Mouse (Mus musculus) stomach, postnatal 0 days (tissue): ENCODE measurements at regions not wholly inside any gene's neighbourhood (a gene's known extent, or its start where the extent isn't known, plus 50 kb on each side); places are given as distances from the start of the nearest gene placed in this dataset.

Source experiments
- ATAC-seq: fragments of 200-750 bp; cut with Nextera tagmentation; 2 replicates; pipeline ENCODE4 v1.8.0; 2017; ENCODE audit not compliant: low FRiP score, low TSS enrichment
- DNase-seq: peaks from one replicate; pipeline ENCODE4 v3.0.0-alpha.2; 2016; ENCODE audit warnings: low spot score
- H3K27ac ChIP-seq: fragments of 300-500 bp; sonication (generic); replicated peaks from 2 replicates; pipeline ENCODE4 v1.5.1; 2014; ENCODE audit warnings: mild to moderate bottlenecking, control low read depth
- H3K27me3 ChIP-seq: fragments of 300-500 bp; sonication (generic); 2 replicates; pipeline ENCODE4 v1.6.1; 2014; ENCODE audit warnings: low read length; ENCODE audit not compliant: control insufficient read depth, insufficient read depth
- H3K36me3 ChIP-seq: fragments of 300-500 bp; sonication (generic); 2 replicates; pipeline ENCODE4 v1.6.1; 2014; ENCODE audit warnings: low read length, mixed read lengths; ENCODE audit not compliant: control insufficient read depth, insufficient read depth
- H3K4me1 ChIP-seq: fragments of 300-500 bp; sonication (generic); replicated peaks from 2 replicates; pipeline ENCODE4 v1.6.1; 2014; ENCODE audit warnings: antibody characterized with exemption; ENCODE audit not compliant: control insufficient read depth, insufficient read depth
- H3K4me2 ChIP-seq: fragments of 300-500 bp; sonication (generic); replicated peaks from 2 replicates; pipeline ENCODE4 v1.6.1; 2014; ENCODE audit warnings: low read depth, mild to moderate bottlenecking, control low read depth, moderate library complexity
- H3K4me3 ChIP-seq: fragments of 300-500 bp; sonication (generic); 2 replicates; pipeline ENCODE4 v1.5.1; 2014; ENCODE audit warnings: low read depth, low read length, control low read depth
- H3K9ac ChIP-seq: fragments of 300-500 bp; sonication (generic); 2 replicates; pipeline ENCODE4 v1.6.1; 2014; ENCODE audit warnings: mild to moderate bottlenecking, low read length, control low read depth, mixed read lengths
- H3K9me3 ChIP-seq: fragments of 300-500 bp; sonication (generic); 2 replicates; pipeline ENCODE4 v1.6.1; 2016; ENCODE audit warnings: low read length; ENCODE audit not compliant: control insufficient read depth
- CTCF ChIP-seq: IDR thresholded peaks from 2 replicates; pipeline ENCODE4 v1.5.1; 2016; ENCODE audit warnings: antibody characterized with exemption, low read depth, mild to moderate bottlenecking, moderate library complexity
- EP300 ChIP-seq: optimal IDR thresholded peaks from 2 replicates; pipeline ENCODE3; 2016; ENCODE audit warnings: antibody characterized with exemption
- WGBS: fragments of 180-500 bp; shearing (Covaris S2); extraction: QIAGEN DNeasy Blood & Tissue Kit; methylation state at CpG from one replicate; pipeline ENCODE4 v1.1.7; 2014; 5-methylcytosine and 5-hydroxymethylcytosine counted together

DNA sequence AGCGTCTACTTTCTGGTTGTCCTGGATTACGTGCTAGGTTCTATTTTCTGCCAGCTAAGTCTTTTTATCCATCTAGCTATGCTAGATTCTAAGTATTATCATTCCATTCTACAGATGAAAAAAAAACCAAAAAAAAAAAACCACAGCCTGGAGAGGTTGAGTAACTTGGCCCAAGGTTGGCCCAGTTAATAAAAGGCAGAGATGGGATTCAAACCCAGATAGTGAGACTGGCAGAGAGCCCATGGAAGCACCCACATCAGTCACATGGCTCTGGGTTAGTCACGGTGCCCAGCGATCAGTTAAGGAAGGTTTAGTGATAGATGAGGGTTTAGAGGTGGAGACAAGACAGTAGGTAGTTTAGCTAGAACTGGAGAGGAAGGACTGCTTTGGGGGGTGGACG, 1150.8 kb upstream of the A1bg start:
- H3K27me3 ChIP-seq, result no peaks in the 10 kb centered on the region
- H3K36me3 ChIP-seq, result no peaks in the 10 kb centered on the region
- no peak for DNase-seq
- ATAC-seq, result no peak
- no peaks in the 10 kb centered on the region for H3K4me1 ChIP-seq
- no peaks in the 10 kb centered on the region for H3K9me3 ChIP-seq
- TF ChIP-seq EP300 (no peak), CTCF (no peak)
- H3K4me2 ChIP-seq, result no peak overlapping the region
- 87% methylated on average over 5 of the region's 5 CpGs for WGBS
- no peak overlapping the region for H3K9ac ChIP-seq
- no peak overlapping the region for H3K27ac ChIP-seq
- H3K4me3 ChIP-seq, result no peak overlapping the region

DNA sequence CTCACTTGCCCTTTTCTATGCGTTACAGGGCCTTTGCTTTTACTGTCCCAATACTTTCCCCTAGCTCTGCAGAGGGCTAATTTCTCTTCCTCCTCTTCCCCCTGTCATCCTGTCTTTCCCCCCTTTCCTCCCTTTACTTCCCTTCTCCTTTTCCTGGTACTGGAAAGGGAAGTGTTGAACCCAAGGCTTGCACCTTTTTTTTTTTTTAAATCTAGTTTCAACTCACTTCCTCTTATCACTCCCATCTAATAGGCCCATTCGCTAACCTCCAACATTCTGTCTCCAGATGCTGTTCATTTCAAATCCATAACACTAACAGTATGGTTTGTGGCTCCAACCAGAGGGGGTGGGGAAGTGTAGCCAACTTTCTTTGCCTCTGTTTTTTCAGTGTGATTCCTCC, 1148.5 kb upstream of the A1bg start:
- 75% methylated on average over 2 of the region's 2 CpGs for WGBS
- ATAC-seq (no peak), DNase-seq (no peak)
- Histone ChIP-seq H3K9me3 (no peaks in the 10 kb centered on the region), H3K4me2 (no peak overlapping the region), H3K27ac (no peak overlapping the region), H3K4me3 (no peak overlapping the region), H3K4me1 (no peaks in the 10 kb centered on the region), H3K9ac (no peak overlapping the region), H3K36me3 (no peaks in the 10 kb centered on the region), H3K27me3 (no peaks in the 10 kb centered on the region)
- no peak for TF ChIP-seq EP300
- TF ChIP-seq CTCF, result no peak

DNA sequence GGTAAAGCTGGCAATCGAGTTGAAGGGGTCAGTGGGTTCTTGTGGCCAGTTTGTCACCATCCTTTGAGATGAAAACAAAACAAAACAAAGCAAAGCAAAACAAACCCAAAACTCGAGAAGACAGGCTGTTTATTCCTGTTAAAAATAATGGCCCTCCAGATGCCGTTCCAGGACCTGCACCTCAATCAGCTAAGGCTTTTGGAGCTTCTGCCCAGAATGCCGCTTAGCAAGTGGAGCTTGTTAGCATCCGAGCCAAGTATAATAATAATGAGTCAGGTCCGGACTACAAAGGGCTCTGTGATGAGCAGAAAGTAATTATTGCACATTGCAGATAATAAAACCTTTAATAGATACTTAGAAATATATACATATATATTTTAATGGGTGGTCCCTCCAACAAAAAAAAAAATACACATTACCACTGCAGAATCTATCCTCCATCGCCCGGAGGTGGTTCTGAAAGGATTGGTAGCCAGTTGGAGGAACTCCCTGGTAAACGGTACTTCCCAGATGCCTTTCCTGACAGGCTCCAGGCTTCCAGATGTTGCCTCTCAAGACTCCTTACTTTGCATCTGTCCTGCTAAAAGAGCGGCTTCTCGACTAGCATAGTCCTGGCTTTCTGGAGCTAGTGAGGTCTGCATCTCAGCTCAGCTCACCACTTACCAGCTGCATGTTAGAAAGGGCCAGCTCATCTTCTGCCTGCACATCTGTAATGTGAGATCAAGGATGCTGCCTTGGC, 1145.8 kb upstream of the A1bg start:
- no peak overlapping the region for H3K4me3 ChIP-seq
- H3K36me3 ChIP-seq, result no peaks in the 10 kb centered on the region
- 36% methylated on average over 11 of the region's 11 CpGs for WGBS
- no peak overlapping the region for H3K4me2 ChIP-seq
- DNase-seq, result no peak
- no peak overlapping the region for H3K9ac ChIP-seq
- H3K27ac ChIP-seq, result no peak overlapping the region
- ATAC-seq, result no peak
- H3K4me1 ChIP-seq, result no peaks in the 10 kb centered on the region
- H3K27me3 ChIP-seq, result no peaks in the 10 kb centered on the region
- TF ChIP-seq EP300 (no peak), CTCF (no peak)
- H3K9me3 ChIP-seq, result no peaks in the 10 kb centered on the region

DNA sequence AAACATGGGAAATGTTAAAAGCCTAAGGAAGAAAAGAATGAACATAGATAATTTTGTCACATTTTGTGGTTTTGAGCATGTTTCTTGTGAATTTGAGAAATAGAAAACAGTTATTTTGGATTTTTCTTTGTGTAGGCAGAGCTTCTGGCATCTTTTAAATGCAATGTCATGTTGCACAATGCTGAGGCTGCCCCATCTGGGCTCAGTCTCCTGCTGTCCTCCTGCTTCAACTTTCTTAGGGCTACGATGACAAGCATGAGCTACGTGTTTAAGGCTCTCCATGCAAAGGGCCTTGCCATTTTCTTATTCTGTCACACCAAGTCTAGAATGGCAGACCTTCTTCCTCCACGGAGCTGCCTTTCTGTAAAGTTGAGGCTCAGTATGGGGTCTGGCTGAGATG, 1141.6 kb upstream of the A1bg start:
- no peaks in the 10 kb centered on the region for H3K4me1 ChIP-seq
- H3K36me3 ChIP-seq, result no peaks in the 10 kb centered on the region
- H3K4me3 ChIP-seq, result no peak overlapping the region
- TF ChIP-seq CTCF (no peak), EP300 (no peak)
- no peaks in the 10 kb centered on the region for H3K27me3 ChIP-seq
- WGBS, result 95% methylated on average over 3 of the region's 3 CpGs
- no peak overlapping the region for H3K4me2 ChIP-seq
- H3K9me3 ChIP-seq, result no peaks in the 10 kb centered on the region
- H3K9ac ChIP-seq, result no peak overlapping the region
- H3K27ac ChIP-seq, result no peak overlapping the region
- DNase-seq (no peak), ATAC-seq (no peak)

DNA sequence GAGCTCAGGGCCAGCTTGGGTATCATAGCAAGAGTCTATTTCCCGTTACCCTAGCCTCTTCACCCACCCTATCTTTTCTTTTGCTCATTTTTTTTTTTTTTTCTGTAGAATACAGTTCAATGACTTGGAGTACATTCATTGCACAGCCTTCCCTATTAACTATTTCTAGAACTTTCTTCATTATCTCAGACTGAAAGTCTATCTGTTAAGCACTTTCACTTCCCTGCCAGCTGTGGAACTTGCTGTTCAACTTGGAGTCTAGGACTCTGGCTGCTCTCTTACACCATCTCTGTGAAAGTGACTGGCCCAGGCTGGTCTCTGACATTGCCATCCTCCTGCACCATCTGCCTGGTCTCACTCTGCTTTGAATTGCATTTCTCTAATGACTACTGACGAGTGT, 1134.6 kb upstream of the A1bg start:
- Histone ChIP-seq H3K27ac (no peak overlapping the region), H3K36me3 (no peaks in the 10 kb centered on the region), H3K27me3 (no peaks in the 10 kb centered on the region), H3K4me1 (0 out of 2 replicates have a peak, but pooled peaks cover 2% of the 10 kb centered on the region), H3K9ac (no peak overlapping the region), H3K9me3 (no peaks in the 10 kb centered on the region), H3K4me2 (no peak overlapping the region), H3K4me3 (no peak overlapping the region)
- no peak for DNase-seq
- WGBS, result 85% methylated on average over 2 of the region's 2 CpGs
- no peak for TF ChIP-seq EP300
- no peak for TF ChIP-seq CTCF
- no peak for ATAC-seq

DNA sequence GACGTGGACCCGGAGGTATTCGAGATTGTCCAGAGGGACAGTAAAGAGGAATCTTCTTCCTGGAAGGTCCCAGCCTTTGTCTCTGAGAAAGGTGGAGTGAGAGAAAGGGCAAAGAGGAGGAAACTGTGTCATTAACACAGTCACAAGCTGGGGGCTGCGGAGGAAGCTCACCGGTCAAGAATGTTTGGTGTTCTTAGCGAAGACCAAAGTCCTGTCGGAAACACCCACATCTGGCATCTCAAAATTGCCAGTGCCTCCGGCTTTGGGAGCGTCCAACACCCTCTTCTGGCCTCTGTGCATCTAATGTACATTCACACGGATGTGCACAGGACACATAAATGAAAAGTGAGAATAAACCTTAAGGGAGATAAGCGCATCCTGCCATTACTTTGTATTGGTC, 1134.1 kb upstream of the A1bg start:
- Histone ChIP-seq H3K4me2 (no peak overlapping the region), H3K4me1 (0 out of 2 replicates have a peak, but pooled peaks cover 2% of the 10 kb centered on the region), H3K27me3 (no peaks in the 10 kb centered on the region), H3K9ac (no peak overlapping the region), H3K27ac (no peak overlapping the region), H3K9me3 (no peaks in the 10 kb centered on the region), H3K4me3 (no peak overlapping the region), H3K36me3 (no peaks in the 10 kb centered on the region)
- no peak for TF ChIP-seq CTCF
- no peak for TF ChIP-seq EP300
- DNase-seq (no peak), ATAC-seq (no peak)
- whole genome bisulfite sequencing, result 88% methylated on average over 11 of the region's 11 CpGs
